Mouse (Mus musculus) naive thymus-derived CD4-positive, alpha-beta T cell, adult 5 months (primary cell): ENCODE measurements around the gene Crct1. TPM values are rescaled to one million over a fixed set of nuclear protein-coding genes. Genes with fewer than 3 reads are reported as not detected.

Source experiments
- polyA plus RNA-seq: library from polyadenylated mRNA; unstranded; fragments of 100-300 nt; shearing (Covaris generic); gene quantifications from one replicate; pipeline ENCODE4 v1.2.1, GENCODE M21; 2017

The Crct1 gene
- polyA plus RNA-seq: not detected

DNA sequence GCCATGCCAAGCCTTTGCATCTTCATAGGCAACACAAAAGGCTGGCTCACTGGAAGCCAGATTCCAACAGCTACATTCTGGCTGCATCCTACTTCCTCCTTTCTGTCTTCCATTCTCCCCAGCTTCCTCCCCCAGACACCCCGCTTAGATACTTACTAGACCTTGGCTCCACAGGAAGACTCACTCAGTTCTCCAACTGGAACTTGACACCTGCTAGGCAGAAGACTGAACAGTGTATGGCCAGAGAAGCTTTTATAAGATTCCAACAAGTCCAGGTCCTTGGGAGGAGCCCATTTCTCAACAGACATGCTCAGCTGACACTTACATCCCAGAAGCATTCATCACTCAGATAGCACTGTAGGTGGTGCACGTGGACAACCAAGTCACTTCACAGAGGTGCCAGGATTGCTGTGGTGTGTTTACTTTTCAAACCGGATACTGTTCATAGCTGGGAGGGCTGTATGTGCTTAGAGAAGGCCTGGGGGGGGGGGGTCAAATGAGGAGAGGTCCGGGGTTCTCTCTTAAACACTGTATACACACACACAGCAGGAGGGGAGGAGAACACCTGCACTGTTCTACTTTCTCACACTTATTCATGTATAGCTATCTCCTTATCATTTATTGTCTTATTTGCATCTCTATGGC is at the start of gene Crct1:
TSS of gene Crct1 (minus strand) at position 228 of the 645 bp plus-strand sequence.

GRCm38 (mm10) chr3:93018960-93019359 is 3.5 kb upstream of the Crct1 start, which contains the start of gene Lce1m:
Gene Lce1m, minus strand, starts transcription at chr3:93019060.

GRCm38 (mm10) chr3:92991926-92992325 is 23.6 kb downstream of the Crct1 start, which contains the start of gene Lce3f:
Gene Lce3f, plus strand, starts transcription at chr3:92992226.

DNA sequence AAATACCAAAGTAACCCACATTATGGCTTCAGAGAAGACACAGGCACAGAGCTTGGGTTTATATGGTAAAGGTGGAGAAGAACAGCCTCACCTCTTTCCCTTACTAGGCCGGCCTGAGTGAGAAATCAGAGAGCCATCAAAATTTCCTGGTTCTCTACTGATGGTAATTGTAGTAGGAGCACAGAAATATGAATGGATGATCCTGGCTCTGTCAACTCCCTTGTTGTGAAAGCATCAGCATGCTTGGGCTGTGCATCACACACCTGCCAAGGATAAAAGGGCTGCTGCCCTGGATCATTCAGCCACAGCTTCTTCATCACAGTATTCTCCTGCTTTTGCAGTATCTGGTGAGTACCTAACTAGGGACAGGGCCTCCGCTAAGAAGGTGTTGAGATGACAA is 48.7 kb downstream of the Crct1 start, which contains the start of gene Lce3e:
TSS of gene Lce3e (plus strand) at position 301 of the 400 bp plus-strand sequence.

Other genes starting within 250 kb of the Crct1 start
- gene Lce1i, start 236.8 kb downstream of the Crct1 start, polyA plus RNA-seq: not detected
- gene Lce1j, start 225.2 kb downstream of the Crct1 start, polyA plus RNA-seq: not detected
- not detected for gene Lce1k, start 207.8 kb downstream of the Crct1 start, polyA plus RNA-seq
- gene Kprp, start 188.4 kb downstream of the Crct1 start, polyA plus RNA-seq: not detected
- not detected for gene Lce1l, start 164.4 kb downstream of the Crct1 start, polyA plus RNA-seq
- gene 2310050C09Rik, start 145.5 kb downstream of the Crct1 start, polyA plus RNA-seq: not detected
- gene Lce3a, start 89.5 kb downstream of the Crct1 start, polyA plus RNA-seq: not detected
- gene Lce3b, start 82.7 kb downstream of the Crct1 start, polyA plus RNA-seq: not detected
- gene Lce3c, start 71.2 kb downstream of the Crct1 start, polyA plus RNA-seq: not detected
- gene Lce3d, start 58.3 kb downstream of the Crct1 start, polyA plus RNA-seq: not detected
- not detected for gene Lce3e, start 48.6 kb downstream of the Crct1 start, polyA plus RNA-seq
- not detected for gene Lce3f, start 23.5 kb downstream of the Crct1 start, polyA plus RNA-seq
- gene Lce1m, start 3.4 kb upstream of the Crct1 start, polyA plus RNA-seq: not detected
- not detected for gene Gm4858, start 53.1 kb upstream of the Crct1 start, polyA plus RNA-seq
- gene Crnn, start 129.1 kb upstream of the Crct1 start, polyA plus RNA-seq: not detected
- gene Flg2, start 181.6 kb upstream of the Crct1 start, polyA plus RNA-seq: not detected